Mouse (Mus musculus) brain, embryonic 14.5 days (tissue): ENCODE measurements at regions not wholly inside any gene's neighbourhood (a gene's known extent, or its start where the extent isn't known, plus 50 kb on each side); places are given as distances from the start of the nearest gene placed in this dataset.

Experiments
- CTCF ChIP-seq: fragments of 200-500 bp; IDR thresholded peaks from 2 replicates; pipeline ENCODE4 v1.5.1; 2012; ENCODE audit warnings: inconsistent platforms, mild to moderate bottlenecking, moderate library complexity, borderline replicate concordance; ENCODE audit not compliant: insufficient read depth, insufficient read length; ENCODE audit errors: extremely low read depth
- POLR2A ChIP-seq: fragments of 200-500 bp; IDR thresholded peaks from 2 replicates; pipeline ENCODE4 v1.6.1; 2012; ENCODE audit warnings: mild to moderate bottlenecking, inconsistent platforms, borderline replicate concordance; ENCODE audit not compliant: poor library complexity, insufficient read depth, insufficient read length, severe bottlenecking; ENCODE audit errors: extremely low read depth

DNA sequence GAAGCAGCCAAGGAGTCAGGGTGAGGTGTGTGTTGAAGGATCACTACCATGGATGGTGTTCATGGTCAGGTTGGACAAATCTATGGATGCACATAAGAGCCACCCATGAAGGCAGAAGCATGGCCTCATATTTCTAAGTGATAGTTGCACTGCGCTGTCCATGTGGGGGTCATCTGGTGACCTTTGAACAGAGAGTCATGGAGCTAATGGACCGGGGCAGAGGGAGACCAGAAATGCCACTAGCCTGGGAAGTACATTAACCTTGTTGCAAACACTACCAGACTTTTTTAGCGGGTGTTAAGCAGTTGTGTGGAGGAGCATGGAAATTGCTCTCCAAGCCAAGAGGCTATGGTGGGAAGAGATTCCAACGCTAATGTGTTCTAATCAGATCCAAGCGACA lies 190.1 kb upstream of the Prox1 start:
- no peak for TF ChIP-seq CTCF
- no peak for TF ChIP-seq POLR2A
